Mouse (Mus musculus) kidney, adult 11 months (tissue): ENCODE measurements around the gene Pde4b.

Experiments
- DNase-seq: peaks from one replicate; pipeline ENCODE4 v3.0.0; 2022

The Pde4b gene

GRCm38 (mm10) chr4:102297558-102297957 lies 210.2 kb downstream of the Pde4b start:
- DNase-seq, result no peak

GRCm38 (mm10) chr4:102302568-102302967 lies 215.2 kb downstream of the Pde4b start:
- DNase-seq, result no peak

GRCm38 (mm10) chr4:102307661-102308297 lies 220.4 kb downstream of the Pde4b start:
- DNase-seq, result no peak

GRCm38 (mm10) chr4:102310630-102311029 lies 223.3 kb downstream of the Pde4b start:
- DNase-seq, result no peak

- DNase-seq, result peak; percentile 57
These were observed 228.7 kb downstream of the Pde4b start for GRCm38 (mm10) chr4:102316011-102316410.

- DNase-seq, result no peak
These were observed 229.4 kb downstream of the Pde4b start for GRCm38 (mm10) chr4:102316699-102317285.

GRCm38 (mm10) chr4:102318596-102318995 lies 231.3 kb downstream of the Pde4b start:
- no peak for DNase-seq

GRCm38 (mm10) chr4:102321340-102321739 lies 234.0 kb downstream of the Pde4b start:
- DNase-seq, result no peak

- peak; percentile 47 for DNase-seq
These were observed 245.0 kb downstream of the Pde4b start for GRCm38 (mm10) chr4:102332386-102332785.

GRCm38 (mm10) chr4:102332885-102333284 lies 245.5 kb downstream of the Pde4b start:
- DNase-seq, result no peak

GRCm38 (mm10) chr4:102346911-102347492 lies 259.7 kb downstream of the Pde4b start:
- no peak for DNase-seq

- no peak for DNase-seq
These were observed 264.4 kb downstream of the Pde4b start for GRCm38 (mm10) chr4:102351476-102352475.

GRCm38 (mm10) chr4:102353641-102354403 lies 266.5 kb downstream of the Pde4b start:
- DNase-seq, result no peak

GRCm38 (mm10) chr4:102368105-102368735 lies 280.9 kb downstream of the Pde4b start:
- DNase-seq, result no peak

GRCm38 (mm10) chr4:102374614-102375013 lies 287.3 kb downstream of the Pde4b start:
- DNase-seq, result no peak

- no peak for DNase-seq
These were observed 295.6 kb downstream of the Pde4b start for GRCm38 (mm10) chr4:102382763-102383505.

GRCm38 (mm10) chr4:102393605-102394004 lies 306.3 kb downstream of the Pde4b start:
- DNase-seq, result no peak

GRCm38 (mm10) chr4:102397334-102397733 lies 310.0 kb downstream of the Pde4b start:
- DNase-seq, result no peak

- DNase-seq, result no peak
These were observed 311.2 kb downstream of the Pde4b start for GRCm38 (mm10) chr4:102398512-102398911.

- DNase-seq, result no peak
These were observed 319.5 kb downstream of the Pde4b start for GRCm38 (mm10) chr4:102406848-102407247.

- DNase-seq, result no peak
These were observed 320.8 kb downstream of the Pde4b start for GRCm38 (mm10) chr4:102408132-102408531.
